Mouse (Mus musculus) forebrain, embryonic 16.5 days (tissue): ENCODE measurements around the gene Dpp10. TPM values are rescaled to one million over a fixed set of nuclear protein-coding genes. Genes with fewer than 3 reads are reported as not detected.

Experiments
- ATAC-seq: fragments of 200-750 bp; cut with Nextera tagmentation; 2 replicates; pipeline ENCODE4 v1.8.0; 2017; ENCODE audit warnings: mild to moderate bottlenecking, moderate library complexity
- H3K27ac ChIP-seq: fragments of 300-500 bp; sonication (generic); 2 replicates; pipeline ENCODE4 v1.5.1; 2014; ENCODE audit warnings: low read length, control low read depth
- H3K27me3 ChIP-seq: fragments of 300-500 bp; sonication (generic); replicated peaks from 2 replicates; pipeline ENCODE4 v1.6.1; 2014; ENCODE audit warnings: low read length; ENCODE audit not compliant: control insufficient read depth, insufficient read depth
- H3K36me3 ChIP-seq: fragments of 300-500 bp; sonication (generic); 2 replicates; pipeline ENCODE4 v1.6.1; 2014; ENCODE audit not compliant: control insufficient read depth, insufficient read depth
- H3K4me1 ChIP-seq: fragments of 300-500 bp; sonication (generic); replicated peaks from 2 replicates; pipeline ENCODE4 v1.6.1; 2014; ENCODE audit warnings: low read length; ENCODE audit not compliant: control insufficient read depth, insufficient read depth
- H3K4me2 ChIP-seq: fragments of 300-500 bp; sonication (generic); 2 replicates; pipeline ENCODE4 v1.6.1; 2014; ENCODE audit warnings: mild to moderate bottlenecking, low read length, control low read depth
- H3K4me3 ChIP-seq: fragments of 300-500 bp; sonication (generic); replicated peaks from 2 replicates; pipeline ENCODE4 v1.5.1; 2014; ENCODE audit warnings: mild to moderate bottlenecking, low read length, control low read depth
- H3K9ac ChIP-seq: fragments of 300-500 bp; sonication (generic); replicated peaks from 2 replicates; pipeline ENCODE4 v1.6.1; 2014; ENCODE audit warnings: low read depth, low read length, control low read depth
- H3K9me3 ChIP-seq: fragments of 300-500 bp; sonication (generic); 2 replicates; pipeline ENCODE4 v1.6.1; 2016; ENCODE audit warnings: low read length; ENCODE audit not compliant: control insufficient read depth
- WGBS: fragments of 180-500 bp; shearing (Covaris S2); extraction: QIAGEN DNeasy Blood & Tissue Kit; methylation state at CpG from one replicate; pipeline ENCODE4 v1.1.7; 2014; 5-methylcytosine and 5-hydroxymethylcytosine counted together
- polyA plus RNA-seq: library from polyadenylated mRNA; unstranded; fragments of >200 nt; fragmentation: Nextera tagmentation; extraction: Ambion mirVana; gene quantifications from 2 replicates; pipeline ENCODE4 v1.2.1, GENCODE M21; 2015

Gene Dpp10
- polyA plus RNA-seq, 1 experiment from 2014 or later = 10.4 TPM

GRCm38 (mm10) chr1:124002797-124003196 lies 42.6 kb downstream of the Dpp10 start:
- no peaks in the 10 kb centered on the region for H3K36me3 ChIP-seq
- H3K9me3 ChIP-seq = no peaks in the 10 kb centered on the region
- no peak overlapping the region for H3K4me2 ChIP-seq
- no peak for ATAC-seq
- H3K9ac ChIP-seq = no peak overlapping the region
- no peaks in the 10 kb centered on the region for H3K27me3 ChIP-seq
- no peaks in the 10 kb centered on the region for H3K4me1 ChIP-seq
- H3K4me3 ChIP-seq = no peak overlapping the region
- H3K27ac ChIP-seq = no peak overlapping the region
- 55% methylated on average over 6 of the region's 6 CpGs for WGBS

- Histone ChIP-seq H3K36me3 (no peaks in the 10 kb centered on the region), H3K4me2 (no peak overlapping the region), H3K4me1 (0 out of 2 replicates have a peak, but pooled peaks cover 4% of the 10 kb centered on the region), H3K27ac (no peak overlapping the region), H3K9ac (no peak overlapping the region), H3K4me3 (no peak overlapping the region), H3K27me3 (no peaks in the 10 kb centered on the region), H3K9me3 (no peaks in the 10 kb centered on the region)
- no peak for ATAC-seq
- WGBS = 28% methylated on average over 3 of the region's 3 CpGs
Observed at GRCm38 (mm10) chr1:123995780-123996179, 49.6 kb downstream of the Dpp10 start.

DNA sequence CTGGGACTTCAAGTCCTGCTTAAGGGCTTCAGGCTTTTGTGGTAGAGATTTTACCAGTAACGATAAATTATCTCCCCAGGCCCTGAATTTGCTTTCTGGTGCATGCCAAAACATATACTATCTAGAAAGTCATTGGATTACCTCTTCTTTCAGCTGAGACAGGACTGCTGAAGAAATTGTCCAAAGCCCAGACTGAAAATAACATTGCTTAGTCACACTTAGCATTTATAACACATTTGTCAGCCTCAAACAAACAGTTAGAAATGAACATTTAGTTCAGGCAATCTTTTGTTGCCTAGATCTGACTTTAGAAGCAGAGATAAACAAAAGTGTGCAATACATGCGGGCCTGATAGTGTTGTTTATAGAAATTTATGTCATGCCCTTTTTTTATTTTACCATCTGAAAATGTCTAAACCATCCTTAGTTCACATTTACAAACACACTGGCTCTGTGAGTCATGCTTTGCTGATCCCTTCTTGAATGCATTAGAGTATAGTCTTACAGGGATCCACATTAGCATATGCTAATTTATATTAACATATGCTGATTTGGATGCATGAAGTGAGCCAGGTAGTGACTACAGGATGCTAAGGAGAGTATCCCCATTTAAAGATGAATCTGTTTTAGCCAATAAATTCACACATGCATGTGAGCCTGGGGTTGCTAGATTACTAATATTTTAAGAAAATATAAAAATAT lies 59.9 kb downstream of the Dpp10 start:
- Histone ChIP-seq H3K4me1 (no peaks in the 10 kb centered on the region), H3K36me3 (no peaks in the 10 kb centered on the region), H3K4me2 (no peak overlapping the region), H3K27ac (no peak overlapping the region), H3K4me3 (no peak overlapping the region), H3K27me3 (no peaks in the 10 kb centered on the region), H3K9ac (no peak overlapping the region), H3K9me3 (no peaks in the 10 kb centered on the region)
- no peak for ATAC-seq
- 83% methylated on average over 2 of the region's 2 CpGs for WGBS

- peak; percentile 64; the same call in 1 of the 2 replicates for ATAC-seq
- Histone ChIP-seq H3K27me3 (no peaks in the 10 kb centered on the region), H3K27ac (no peak overlapping the region), H3K4me1 (no peaks in the 10 kb centered on the region), H3K36me3 (no peaks in the 10 kb centered on the region), H3K9ac (no peak overlapping the region), H3K4me2 (no peak overlapping the region), H3K9me3 (no peaks in the 10 kb centered on the region), H3K4me3 (no peak overlapping the region)
- 28% methylated on average over 1 of the region's 1 CpGs for WGBS
Observed at GRCm38 (mm10) chr1:123978597-123978996, 66.8 kb downstream of the Dpp10 start.

- no peaks in the 10 kb centered on the region for H3K27me3 ChIP-seq
- no peak for ATAC-seq
- no peak overlapping the region for H3K9ac ChIP-seq
- H3K9me3 ChIP-seq = no peaks in the 10 kb centered on the region
- H3K4me3 ChIP-seq = no peak overlapping the region
- 22% methylated on average over 3 of the region's 3 CpGs for WGBS
- H3K4me2 ChIP-seq = no peak overlapping the region
- no peak overlapping the region for H3K27ac ChIP-seq
- no peaks in the 10 kb centered on the region for H3K36me3 ChIP-seq
- no peaks in the 10 kb centered on the region for H3K4me1 ChIP-seq
Observed at GRCm38 (mm10) chr1:123974621-123975020, 70.7 kb downstream of the Dpp10 start.

- no peak overlapping the region for H3K9ac ChIP-seq
Observed at GRCm38 (mm10) chr1:123946149-123946548, 99.2 kb downstream of the Dpp10 start.

DNA sequence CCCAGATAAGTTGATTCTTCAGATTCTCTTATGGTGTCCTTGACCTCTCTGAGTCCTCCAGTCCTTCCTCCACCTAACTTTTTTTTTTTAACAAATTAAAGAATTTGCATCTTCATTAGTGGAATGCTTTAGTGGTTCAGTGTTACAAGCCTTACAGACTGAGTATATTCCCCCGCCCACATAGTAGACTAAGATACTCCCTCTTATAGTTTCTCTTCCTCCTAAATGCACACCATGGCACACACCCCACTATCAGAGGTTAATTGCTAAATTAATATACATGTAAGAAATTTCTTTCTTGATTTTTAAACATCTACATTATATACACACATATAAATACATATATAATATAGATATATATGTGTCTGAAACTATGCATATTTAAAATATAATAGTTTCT lies 104.5 kb downstream of the Dpp10 start:
- no peak for ATAC-seq
- WGBS = 92% methylated on average over 1 of the region's 1 CpGs
- no peak overlapping the region for H3K9ac ChIP-seq
- no peaks in the 10 kb centered on the region for H3K27me3 ChIP-seq
- no peak overlapping the region for H3K27ac ChIP-seq
- H3K36me3 ChIP-seq = no peaks in the 10 kb centered on the region
- no peaks in the 10 kb centered on the region for H3K9me3 ChIP-seq
- H3K4me1 ChIP-seq = no peaks in the 10 kb centered on the region
- no peak overlapping the region for H3K4me2 ChIP-seq
- H3K4me3 ChIP-seq = no peak overlapping the region

More at GRCm38 (mm10) chr1:123946149-123946548, 99.2 kb downstream of the Dpp10 start:
- Histone ChIP-seq H3K27me3 (no peaks in the 10 kb centered on the region), H3K4me1 (no peaks in the 10 kb centered on the region), H3K4me3 (no peak overlapping the region), H3K4me2 (no peak overlapping the region), H3K27ac (no peak overlapping the region), H3K36me3 (no peaks in the 10 kb centered on the region), H3K9me3 (no peaks in the 10 kb centered on the region)
- ATAC-seq = no peak
- 48% methylated on average over 4 of the region's 4 CpGs for WGBS

DNA sequence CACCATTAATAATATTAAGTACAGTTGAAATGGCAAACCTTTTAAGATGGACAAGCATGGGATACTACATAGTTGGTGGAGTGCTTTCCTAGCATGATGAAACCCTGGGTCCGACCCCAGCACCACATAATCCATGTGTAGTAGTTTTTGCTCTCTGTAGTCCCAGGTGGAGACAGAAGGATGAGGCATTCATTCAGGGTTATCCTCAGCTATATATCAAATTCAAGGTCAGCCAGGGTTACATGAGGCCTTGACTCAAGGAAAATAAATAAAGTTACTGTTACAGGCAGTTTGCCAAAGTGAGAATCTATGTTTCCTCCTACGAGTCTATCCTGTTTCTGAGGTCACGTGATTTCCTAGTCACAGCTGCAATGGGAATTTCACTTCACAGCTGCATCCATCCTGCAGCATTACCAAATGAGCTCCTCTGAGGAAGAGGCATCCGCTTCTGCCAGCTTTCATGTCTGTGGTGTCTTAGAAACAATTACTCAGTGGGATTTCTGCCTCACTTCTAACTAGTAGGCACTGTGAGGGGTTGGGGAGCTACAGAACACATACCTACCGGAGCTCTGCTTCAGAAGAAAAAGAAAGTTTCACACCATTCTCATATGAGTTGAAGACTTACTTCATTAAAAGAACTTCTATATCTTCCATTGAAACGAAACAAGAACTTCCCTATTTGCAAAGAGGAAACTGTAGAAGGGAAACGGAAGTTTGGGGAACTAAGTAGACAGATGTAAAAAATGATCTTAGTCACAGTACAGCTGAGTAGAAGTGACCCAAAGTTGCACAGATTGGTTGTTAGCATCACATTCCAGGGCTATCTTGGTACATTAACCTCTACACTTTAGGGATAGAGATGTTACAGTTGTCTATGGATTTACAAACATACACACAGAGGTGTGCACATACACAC lies 111.3 kb downstream of the Dpp10 start:
- 70% methylated on average over 7 of the region's 7 CpGs for WGBS
- Histone ChIP-seq H3K4me2 (no peak overlapping the region), H3K9me3 (no peaks in the 10 kb centered on the region), H3K27ac (no peak overlapping the region), H3K4me3 (no peak overlapping the region), H3K9ac (no peak overlapping the region), H3K36me3 (no peaks in the 10 kb centered on the region), H3K4me1 (no peaks in the 10 kb centered on the region), H3K27me3 (no peaks in the 10 kb centered on the region)
- no peak for ATAC-seq

- no peaks in the 10 kb centered on the region for H3K9me3 ChIP-seq
- no peak overlapping the region for H3K4me3 ChIP-seq
- no peak for ATAC-seq
- 76% methylated on average over 3 of the region's 3 CpGs for WGBS
- no peak overlapping the region for H3K27ac ChIP-seq
- no peaks in the 10 kb centered on the region for H3K27me3 ChIP-seq
- H3K9ac ChIP-seq = no peak overlapping the region
- H3K36me3 ChIP-seq = no peaks in the 10 kb centered on the region
- H3K4me1 ChIP-seq = no peaks in the 10 kb centered on the region
- H3K4me2 ChIP-seq = no peak overlapping the region
Observed at GRCm38 (mm10) chr1:123928003-123928370, 117.4 kb downstream of the Dpp10 start.
